Mouse (Mus musculus) left cerebral cortex, postnatal 10 days (tissue): ENCODE results near the gene Stat6. TPM values are rescaled to one million over a fixed set of nuclear protein-coding genes. Genes with fewer than 3 reads are reported as not detected.

ENCODE experiments used
- DNase-seq, 2 experiments: peaks; one replicate each; pipeline ENCODE4 v3.0.0; 2021 to 2022; ENCODE audit warnings: low spot score in 2 of 2, mixed read lengths in 1 of 2; ENCODE audit errors: extremely low spot score in 1 of 2
- intact Hi-C: fragments of 180-260 bp; cut with DNase I; formaldehyde crosslinking; loops from one replicate; pipeline ENCODE4 v1.15.1; 2025
- total RNA-seq, 2 experiments: library from RNA; stranded (reverse); gene quantifications; 2 replicates each; pipeline ENCODE4 v1.2.3; 2021

Gene Stat6
- total RNA-seq, 2 experiments from 2014 or later: 9.4 to 10.2 TPM

GRCm38 (mm10) chr10:127665366-127666181, 22.8 kb downstream of the Stat6 start:
- peak in 1 of 2 experiments; percentile 37 for DNase-seq
- intact Hi-C loops: no loop called here

GRCm38 (mm10) chr10:127666501-127667268, 23.9 kb downstream of the Stat6 start, which contains the start of gene Nemp1:
Gene Nemp1 (plus strand): TSS chr10:127666901.
- DNase-seq: peak in 1 of 2 experiments; percentile 92
- intact Hi-C loops: no loop called here

DNA sequence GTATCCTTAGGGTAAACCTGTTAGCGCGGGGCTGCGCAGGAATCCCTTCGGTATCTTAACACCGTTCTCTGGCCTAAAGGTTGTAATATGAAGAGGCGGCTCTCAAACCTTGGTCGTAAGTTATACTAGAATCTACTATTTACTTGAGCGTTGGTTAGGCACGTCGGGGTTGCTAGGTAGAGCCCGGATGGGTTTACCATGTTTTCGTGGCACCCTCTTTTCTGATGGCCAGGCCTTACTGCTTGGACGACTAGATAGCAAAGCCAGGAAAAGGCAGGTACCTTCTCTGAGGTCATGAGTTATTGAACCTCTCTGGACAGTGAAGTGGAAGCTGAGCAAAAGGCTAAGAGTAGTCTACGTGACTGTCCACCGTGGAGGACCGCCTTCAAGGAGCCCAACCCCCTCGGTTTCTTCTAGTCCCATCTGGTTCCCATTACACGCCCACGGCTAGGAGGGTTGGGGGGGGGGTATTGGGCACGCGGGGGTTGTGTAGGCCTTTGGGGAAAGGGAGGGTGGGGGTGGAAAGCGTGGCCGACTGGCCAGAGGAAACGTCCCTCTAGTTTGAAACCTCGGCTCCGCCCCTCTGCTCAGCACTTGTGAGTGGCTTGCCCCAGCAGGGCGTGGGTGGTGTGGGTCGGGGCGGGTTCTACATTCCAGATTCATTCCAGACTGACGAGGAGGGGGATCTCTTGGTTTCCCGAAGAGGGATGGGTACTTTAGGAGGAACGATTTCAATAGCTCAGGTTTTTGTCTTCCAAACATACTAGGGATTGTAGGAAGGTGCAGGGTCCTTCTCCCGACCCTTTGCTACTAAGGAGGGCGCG, 24.7 kb downstream of the Stat6 start:
- peak in 1 of 2 experiments; percentile 96 for DNase-seq
- intact Hi-C loops: no loop called here

DNA sequence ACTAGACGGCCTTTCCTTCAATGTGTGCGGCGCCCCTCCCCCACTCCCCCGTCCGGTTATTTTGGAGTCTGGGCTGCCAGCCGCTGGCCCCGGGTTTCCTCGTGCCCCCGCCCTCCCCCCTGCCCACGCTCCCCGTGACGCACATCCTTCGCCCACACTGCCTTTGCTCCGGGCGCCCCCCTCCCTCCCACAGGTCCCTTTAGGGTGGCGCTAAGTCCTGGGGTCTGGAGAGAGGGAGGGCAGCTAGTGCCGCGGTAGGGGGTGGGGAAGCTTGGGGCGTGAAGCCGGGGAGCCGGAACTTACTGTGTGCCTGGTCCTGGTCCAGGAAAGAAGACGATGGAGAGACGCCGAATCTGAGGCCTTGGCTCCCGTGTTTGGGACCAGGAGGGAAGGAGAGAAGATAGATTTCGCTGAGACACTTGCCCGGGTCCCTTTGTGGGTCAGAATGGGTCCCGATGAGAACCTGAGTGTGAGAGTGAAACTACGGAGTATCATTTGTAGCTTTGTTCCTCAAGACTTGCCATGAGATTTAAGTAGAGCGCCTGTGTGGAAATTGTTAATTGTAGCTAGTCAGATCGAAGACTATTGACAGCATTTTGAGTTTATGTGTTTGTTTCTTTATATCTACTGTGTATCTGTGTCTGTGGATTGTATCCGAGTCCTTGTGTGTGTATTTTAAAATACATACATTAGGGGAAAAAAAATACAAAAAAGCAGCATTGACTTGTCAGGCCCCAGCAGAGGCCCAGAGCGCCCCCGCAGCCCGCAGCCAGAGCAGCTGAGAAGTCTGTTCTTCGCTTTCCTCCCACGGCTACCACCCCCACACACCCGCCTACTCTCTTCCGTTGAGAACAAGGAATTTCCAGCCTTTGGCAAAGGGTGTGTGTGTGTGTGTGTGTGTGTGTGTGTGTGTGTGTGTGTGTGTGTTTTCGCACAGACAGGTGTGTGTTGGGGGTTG, 25.6 kb downstream of the Stat6 start, which contains the start of gene Nab2:
TSS of gene Nab2 (minus strand) at position 476 of the 958 bp plus-strand sequence.
- DNase-seq: peak in 1 of 2 experiments; percentile 90
- intact Hi-C loops: no loop called here

GRCm38 (mm10) chr10:127669170-127669569, 26.4 kb downstream of the Stat6 start:
- intact Hi-C loops: no loop called here
- DNase-seq: peak; percentile 71 to 78

DNA sequence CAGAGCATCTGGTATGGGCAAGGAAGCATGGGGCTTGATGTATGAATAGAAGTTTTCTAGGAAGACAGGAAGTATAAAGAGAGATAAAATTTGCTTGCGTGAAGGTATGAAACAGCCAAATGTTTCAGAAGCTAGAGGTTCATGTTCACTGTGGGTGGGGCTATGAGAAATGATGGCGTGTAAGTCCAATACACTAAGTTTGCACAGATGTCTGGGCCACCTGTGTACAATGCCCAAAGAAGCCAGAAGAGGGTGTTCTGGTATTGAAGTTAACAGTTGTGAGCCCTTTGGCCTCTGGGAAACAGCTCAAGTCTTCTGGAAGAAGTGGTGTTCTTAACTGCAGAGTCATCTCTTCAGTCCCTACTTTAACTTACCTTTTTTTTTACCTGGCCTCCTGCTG, 27.4 kb downstream of the Stat6 start:
- intact Hi-C loops: no loop called here
- DNase-seq: no peak

DNA sequence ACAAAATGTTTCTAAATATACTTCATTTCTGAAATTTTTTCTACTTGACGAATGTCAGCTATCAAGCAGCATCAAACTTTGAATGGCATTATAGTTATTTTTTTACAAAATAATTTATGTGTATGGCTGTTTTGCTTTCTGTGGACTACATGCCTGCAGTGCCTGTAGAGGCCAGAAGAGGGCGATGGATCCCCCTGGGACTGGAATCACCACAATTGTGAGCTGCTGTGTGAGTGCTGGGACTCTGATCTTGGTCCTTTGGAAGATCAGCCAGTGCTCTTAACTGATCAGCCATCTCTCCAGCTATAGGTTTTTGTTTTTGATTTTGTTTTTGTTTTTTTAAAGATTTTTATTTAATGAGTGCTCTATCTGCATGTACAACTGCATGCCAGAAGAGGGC, 28.5 kb downstream of the Stat6 start:
- intact Hi-C loops: no loop called here
- DNase-seq: no peak

DNA sequence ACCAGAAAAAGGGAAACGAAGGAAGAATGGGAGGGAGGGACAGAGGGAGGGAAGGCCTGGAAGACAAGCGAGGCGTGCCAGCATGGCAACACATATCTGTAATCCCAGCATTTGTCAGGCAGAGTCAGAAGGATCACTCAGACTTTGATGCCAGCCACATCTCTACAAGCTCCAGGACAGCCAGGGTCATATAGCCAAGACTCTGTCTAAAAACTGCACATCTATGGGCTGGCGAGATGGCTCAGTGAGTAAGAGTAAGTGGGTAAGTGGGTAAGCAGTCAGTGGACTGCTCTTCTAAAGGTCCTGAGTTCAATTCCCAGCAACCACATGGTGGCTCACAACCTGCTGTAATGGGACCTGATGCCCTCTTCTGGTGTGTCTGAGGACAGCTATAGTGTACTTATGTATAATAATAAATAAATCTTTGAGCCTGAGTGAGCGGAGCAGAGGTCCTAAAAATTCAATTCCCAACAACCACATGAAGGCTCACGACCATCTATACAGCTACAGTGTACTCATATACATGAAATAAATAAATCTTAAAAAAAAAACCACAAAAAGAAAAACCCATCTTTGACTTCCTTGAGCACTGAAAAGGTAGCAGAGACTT, 31.4 kb downstream of the Stat6 start:
- intact Hi-C loops: no loop called here

GRCm38 (mm10) chr10:127674794-127675522, 32.2 kb downstream of the Stat6 start:
- DNase-seq: peak; percentile 89 to 91
- intact Hi-C loops: loop anchor here (5.0 kb wide), 2 partner anchors 33 to 262 kb away; partner anchors contain the start of gene Stat6

More for the DNA sequence above, 31.4 kb downstream of the Stat6 start:
- DNase-seq: no peak

GRCm38 (mm10) chr10:127675859-127676398, 33.1 kb downstream of the Stat6 start:
- DNase-seq: no peak
- intact Hi-C loops: loop anchor here (5.0 kb wide), 2 partner anchors 34 to 261 kb away; partner anchors contain the start of gene Stat6

DNA sequence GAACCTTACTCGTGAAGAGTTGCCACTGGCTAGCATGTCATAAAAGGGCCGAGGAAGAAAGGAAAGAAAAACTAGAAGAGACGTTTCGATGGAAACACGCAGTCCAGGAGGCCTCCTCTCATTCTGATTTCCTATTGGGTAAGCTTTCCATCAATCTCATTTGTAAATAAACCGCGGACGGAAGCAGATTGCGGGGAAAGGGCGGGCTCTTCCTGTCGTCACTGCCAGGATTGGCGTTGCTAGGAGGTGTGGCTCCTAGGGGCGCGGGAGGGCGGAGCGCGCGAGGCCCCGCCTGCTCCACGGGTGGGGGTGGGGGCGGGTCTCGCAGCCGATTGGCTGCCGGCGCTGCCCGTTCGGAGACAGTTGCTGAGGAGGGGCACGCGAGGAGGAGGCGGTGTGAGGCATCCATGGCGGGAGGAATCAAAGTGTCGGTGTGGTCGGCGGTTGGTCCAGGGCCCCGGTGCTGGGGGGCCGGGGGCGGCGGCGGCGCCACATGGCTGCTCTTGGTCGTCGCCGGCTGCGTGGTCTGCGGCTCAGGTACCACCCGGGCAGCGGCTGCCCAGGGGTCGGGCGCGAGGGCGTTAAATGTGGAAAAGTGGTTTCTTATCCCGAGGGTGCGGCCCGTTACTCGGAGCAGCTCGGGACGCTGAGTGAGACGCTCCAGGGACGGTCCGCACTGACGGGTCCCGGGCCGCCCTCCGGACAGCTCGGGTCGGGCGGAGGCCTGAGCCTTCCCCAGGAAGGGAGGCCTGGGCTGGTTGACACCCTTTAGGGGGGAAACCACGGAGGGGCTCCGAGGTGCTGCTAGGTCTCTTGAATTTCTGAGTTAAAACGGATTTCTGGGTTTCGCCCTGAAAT, 34.1 kb downstream of the Stat6 start:
- peak; percentile 94 to 95 for DNase-seq
- intact Hi-C loops: loop anchor here (5.0 kb wide), 2 partner anchors 35 to 260 kb away; partner anchors contain the start of gene Stat6

- intact Hi-C loops: loop anchor here (2.0 to 5.0 kb wide), 3 partner anchors 35 to 260 kb away; partner anchors contain the start of gene Stat6
- DNase-seq: peak in 1 of 2 experiments; percentile 78
These were observed 35.0 kb downstream of the Stat6 start for GRCm38 (mm10) chr10:127677591-127678336.

DNA sequence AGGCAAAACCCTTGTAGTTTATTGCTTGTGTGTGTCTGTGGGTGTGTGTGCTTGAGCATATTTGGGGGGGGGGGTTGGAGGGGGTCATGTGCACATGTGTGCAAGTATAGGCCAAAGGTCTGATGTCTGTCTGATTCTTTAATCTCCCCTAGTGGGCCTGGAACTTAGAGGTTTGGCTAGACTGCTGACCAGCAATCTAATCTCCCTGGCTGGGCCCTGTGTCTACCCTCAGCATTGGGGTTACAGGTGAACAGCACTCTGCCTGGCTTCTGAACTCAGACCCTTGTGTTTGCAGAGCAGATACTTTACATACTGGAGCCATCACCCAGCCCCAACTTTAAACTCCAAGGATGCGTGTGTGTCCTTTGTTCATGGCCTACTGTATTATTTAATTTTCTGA, 36.4 kb downstream of the Stat6 start:
- DNase-seq: no peak
- intact Hi-C loops: loop anchor here (2.0 to 5.0 kb wide), 3 partner anchors 37 to 258 kb away; partner anchors contain the start of gene Stat6

GRCm38 (mm10) chr10:127679881-127680280, 37.1 kb downstream of the Stat6 start:
- intact Hi-C loops: loop anchor here (2.0 to 10.0 kb wide), 4 partner anchors 38 to 325 kb away; partner anchors contain the start of genes Hsd17b6 and Stat6

More at GRCm38 (mm10) chr10:127679881-127680280, 37.1 kb downstream of the Stat6 start:
- DNase-seq: no peak
